Mouse (Mus musculus): ENCODE data around the gene Trpv5. TPM values are rescaled to one million over a fixed set of nuclear protein-coding genes. Genes with fewer than 3 reads are reported as not detected.

The Trpv5 gene
- 0.08 TPM in 1 of 2 replicates, not detected in the other for polyA plus RNA-seq (2014; fragmentation: Nextera tagmentation; extraction: Ambion mirVana)

DNA sequence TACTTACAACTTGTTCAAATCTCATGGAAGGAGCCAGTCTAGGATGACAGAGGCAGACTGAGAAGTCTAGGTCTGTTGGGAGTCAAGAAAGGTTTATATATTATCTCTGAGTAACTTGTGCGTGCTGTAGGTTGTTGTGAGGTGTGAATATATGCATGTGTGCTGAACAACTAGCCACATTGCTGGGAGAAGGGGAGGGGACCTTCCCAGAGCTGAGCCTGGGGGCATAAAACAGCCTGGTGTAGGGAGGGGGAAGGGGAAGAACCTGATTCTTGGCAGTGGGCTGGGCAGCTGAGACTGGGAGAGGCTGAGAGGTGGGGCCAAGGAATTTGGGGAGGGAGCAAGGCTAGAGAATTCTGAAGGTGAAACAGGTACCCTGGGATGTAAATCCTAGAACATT, at the start of gene Trpv5:
Trpv5 (minus strand) TSS at position 101 of the 400 bp plus-strand sequence.
- H3K4me3 ChIP-seq (ENCODE audit: low read depth, low read length): no peak within 1 kb of the TSS
- DNase-seq (ENCODE audit: low spot score) (no peak), ATAC-seq (replicated peaks; ENCODE audit: low FRiP score, low TSS enrichment, low read depth) (no peak)
- WGBS: 81% methylated on average over 1 of the region's 1 CpGs
- no peaks in the 10 kb centered on the region for H3K36me3 ChIP-seq (ENCODE audit: control insufficient read depth, insufficient read depth, low read length)
- H3K4me1 ChIP-seq (replicated peaks; ENCODE audit: control insufficient read depth, insufficient read depth, low read length): no peaks in the 10 kb centered on the region
- H3K27ac ChIP-seq (ENCODE audit: low read depth): no peak within 1 kb of the TSS
- H3K27me3 ChIP-seq (replicated peaks; ENCODE audit: control insufficient read depth, insufficient read depth, low read length): no peaks in the 10 kb centered on the region
- H3K9me3 ChIP-seq (ENCODE audit: control insufficient read depth, low read length): no peaks in the 10 kb centered on the region
- no peak within 1 kb of the TSS for H3K9ac ChIP-seq (ENCODE audit: low read length)
- H3K4me2 ChIP-seq (ENCODE audit: low read length): no peak within 1 kb of the TSS

DNA sequence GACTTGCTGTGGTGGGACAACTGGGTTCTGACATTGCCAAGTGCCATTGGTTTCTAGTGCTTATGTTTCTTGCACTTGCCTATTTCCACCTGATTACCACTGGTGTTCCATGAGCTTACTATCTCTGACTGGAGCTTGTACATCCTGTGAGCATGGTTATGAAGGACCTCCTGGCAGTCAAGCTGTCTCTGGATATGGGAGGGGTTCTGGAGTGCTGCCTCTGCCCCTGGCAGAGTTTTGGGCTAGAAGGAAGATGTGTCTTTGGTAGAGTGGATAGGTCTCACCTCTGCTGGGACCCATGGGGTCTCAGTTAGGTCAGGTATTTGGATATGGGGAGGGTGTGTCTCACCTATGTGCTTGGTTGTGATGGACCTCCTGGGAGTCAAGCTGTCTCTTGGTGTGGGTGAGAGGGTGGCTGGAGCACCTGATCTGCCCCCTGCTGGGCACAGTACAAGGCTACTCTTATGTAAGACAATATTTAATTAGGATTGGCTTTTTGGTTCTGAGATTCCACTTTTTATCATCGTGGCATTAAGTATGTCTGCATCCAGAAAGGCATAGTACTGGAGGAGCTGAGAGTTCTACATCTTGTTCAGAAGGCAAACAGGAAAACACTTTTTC, 47.5 kb upstream of the Trpv5 start:
- H3K36me3 ChIP-seq (ENCODE audit: control insufficient read depth, insufficient read depth, low read length): no peaks in the 10 kb centered on the region
- DNase-seq (ENCODE audit: low spot score): no peak

GRCm38 (mm10) chr6:41721430-41721829, 40.9 kb upstream of the Trpv5 start:
- DNase-seq (ENCODE audit: low spot score) (no peak), ATAC-seq (replicated peaks; ENCODE audit: low FRiP score, low TSS enrichment, low read depth) (no peak)
- 82% methylated on average over 2 of the region's 2 CpGs for WGBS
- Histone ChIP-seq H3K27ac (ENCODE audit: low read depth) (no peak overlapping the region), H3K4me2 (ENCODE audit: low read length) (no peak overlapping the region), H3K9me3 (ENCODE audit: control insufficient read depth, low read length) (no peaks in the 10 kb centered on the region), H3K4me1 (replicated peaks; ENCODE audit: control insufficient read depth, insufficient read depth, low read length) (no peaks in the 10 kb centered on the region), H3K36me3 (ENCODE audit: control insufficient read depth, insufficient read depth, low read length) (no peaks in the 10 kb centered on the region), H3K9ac (ENCODE audit: low read length) (no peak overlapping the region), H3K27me3 (replicated peaks; ENCODE audit: control insufficient read depth, insufficient read depth, low read length) (no peaks in the 10 kb centered on the region), H3K4me3 (ENCODE audit: low read depth, low read length) (no peak overlapping the region)

More for the DNA sequence above, 47.5 kb upstream of the Trpv5 start:
- 85% methylated on average over 1 of the region's 1 CpGs for WGBS
- Histone ChIP-seq H3K27me3 (replicated peaks; ENCODE audit: control insufficient read depth, insufficient read depth, low read length) (no peaks in the 10 kb centered on the region), H3K4me3 (ENCODE audit: low read depth, low read length) (no peak overlapping the region), H3K9ac (ENCODE audit: low read length) (no peak overlapping the region), H3K4me1 (replicated peaks; ENCODE audit: control insufficient read depth, insufficient read depth, low read length) (no peaks in the 10 kb centered on the region), H3K4me2 (ENCODE audit: low read length) (no peak overlapping the region), H3K9me3 (ENCODE audit: control insufficient read depth, low read length) (no peaks in the 10 kb centered on the region), H3K27ac (ENCODE audit: low read depth) (no peak overlapping the region)
- no peak for ATAC-seq (replicated peaks; ENCODE audit: low FRiP score, low TSS enrichment, low read depth)

DNA sequence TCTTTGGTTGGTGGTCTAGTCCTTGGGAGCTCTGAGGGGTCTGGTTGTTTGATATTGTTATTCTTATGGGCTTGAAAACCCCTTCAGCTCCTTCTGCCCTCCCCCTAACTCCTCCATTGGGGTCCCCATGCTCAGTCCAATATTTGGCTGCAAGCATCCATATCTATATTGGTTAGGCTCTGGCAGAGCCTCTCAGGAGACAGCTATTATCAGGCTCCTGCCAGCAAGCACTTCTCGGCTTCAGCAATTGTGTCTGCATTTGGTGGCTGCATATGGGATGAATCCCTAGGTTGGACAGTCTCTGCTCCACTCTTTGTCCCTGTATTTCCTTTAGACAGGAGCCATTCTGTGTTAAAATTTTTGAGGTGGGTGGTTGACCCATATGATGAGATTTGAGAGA, 29.7 kb upstream of the Trpv5 start:
- DNase-seq (ENCODE audit: low spot score) (no peak), ATAC-seq (replicated peaks; ENCODE audit: low FRiP score, low TSS enrichment, low read depth) (no peak)
- H3K36me3 ChIP-seq (ENCODE audit: control insufficient read depth, insufficient read depth, low read length): no peaks in the 10 kb centered on the region
- no peak overlapping the region for H3K9ac ChIP-seq (ENCODE audit: low read length)
- H3K4me3 ChIP-seq (ENCODE audit: low read depth, low read length): no peak overlapping the region
- no peak overlapping the region for H3K4me2 ChIP-seq (ENCODE audit: low read length)
- no peak overlapping the region for H3K27ac ChIP-seq (ENCODE audit: low read depth)
- H3K27me3 ChIP-seq (replicated peaks; ENCODE audit: control insufficient read depth, insufficient read depth, low read length): no peaks in the 10 kb centered on the region
- 83% methylated on average over 1 of the region's 1 CpGs for WGBS
- no peaks in the 10 kb centered on the region for H3K9me3 ChIP-seq (ENCODE audit: control insufficient read depth, low read length)
- H3K4me1 ChIP-seq (replicated peaks; ENCODE audit: control insufficient read depth, insufficient read depth, low read length): no peaks in the 10 kb centered on the region

- 0 out of 2 replicates have a peak, but pooled peaks have one; percentile 50 for ATAC-seq (replicated peaks; ENCODE audit: low FRiP score, low TSS enrichment, low read depth)
- 90% methylated on average over 7 of the region's 7 CpGs for WGBS
Observed at GRCm38 (mm10) chr6:41706275-41706674, 25.7 kb upstream of the Trpv5 start.

DNA sequence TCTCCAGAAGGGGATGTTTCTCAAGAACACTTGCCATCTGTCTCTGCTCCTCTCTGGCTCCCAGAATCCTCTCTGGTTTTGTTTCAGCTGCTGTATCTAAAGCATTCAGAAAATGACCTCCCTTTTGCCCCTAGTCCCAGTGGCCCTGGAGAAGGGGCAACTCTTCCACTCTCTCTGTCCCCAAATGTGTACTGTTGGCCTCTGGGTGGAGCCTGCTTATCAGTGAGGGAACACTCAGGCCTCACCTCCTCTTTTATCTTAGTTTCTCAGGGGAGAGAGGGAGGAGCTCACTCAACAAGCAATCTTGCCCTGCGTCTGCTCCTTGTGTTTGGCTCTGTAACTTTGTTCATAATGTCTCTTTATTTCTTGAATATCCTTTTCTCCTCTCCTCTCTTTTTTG, 23.6 kb upstream of the Trpv5 start, which contains the start of gene Kel:
Kel (minus strand) TSS at position 217 of the 400 bp plus-strand sequence.
- H3K9me3 ChIP-seq (ENCODE audit: control insufficient read depth, low read length): no peaks in the 10 kb centered on the region
- no peak within 1 kb of the TSS for H3K9ac ChIP-seq (ENCODE audit: low read length)
- H3K4me1 ChIP-seq (replicated peaks; ENCODE audit: control insufficient read depth, insufficient read depth, low read length): no peaks in the 10 kb centered on the region
- WGBS: 29% methylated on average over 1 of the region's 1 CpGs
- no peaks in the 10 kb centered on the region for H3K36me3 ChIP-seq (ENCODE audit: control insufficient read depth, insufficient read depth, low read length)
- no peak within 1 kb of the TSS for H3K4me3 ChIP-seq (ENCODE audit: low read depth, low read length)
- no peaks in the 10 kb centered on the region for H3K27me3 ChIP-seq (replicated peaks; ENCODE audit: control insufficient read depth, insufficient read depth, low read length)
- ATAC-seq (replicated peaks; ENCODE audit: low FRiP score, low TSS enrichment, low read depth) (no peak), DNase-seq (ENCODE audit: low spot score) (no peak)
- no peak within 1 kb of the TSS for H3K27ac ChIP-seq (ENCODE audit: low read depth)
- H3K4me2 ChIP-seq (ENCODE audit: low read length): no peak within 1 kb of the TSS

More at GRCm38 (mm10) chr6:41706275-41706674, 25.7 kb upstream of the Trpv5 start:
- H3K27me3 ChIP-seq (replicated peaks; ENCODE audit: control insufficient read depth, insufficient read depth, low read length): no peaks in the 10 kb centered on the region
- H3K4me3 ChIP-seq (ENCODE audit: low read depth, low read length): no peak overlapping the region
- H3K27ac ChIP-seq (ENCODE audit: low read depth): no peak overlapping the region
- no peaks in the 10 kb centered on the region for H3K36me3 ChIP-seq (ENCODE audit: control insufficient read depth, insufficient read depth, low read length)
- no peak overlapping the region for H3K9ac ChIP-seq (ENCODE audit: low read length)
- DNase-seq (ENCODE audit: low spot score): no peak
- H3K4me1 ChIP-seq (replicated peaks; ENCODE audit: control insufficient read depth, insufficient read depth, low read length): no peaks in the 10 kb centered on the region
- H3K9me3 ChIP-seq (ENCODE audit: control insufficient read depth, low read length): no peaks in the 10 kb centered on the region
- no peak overlapping the region for H3K4me2 ChIP-seq (ENCODE audit: low read length)

DNA sequence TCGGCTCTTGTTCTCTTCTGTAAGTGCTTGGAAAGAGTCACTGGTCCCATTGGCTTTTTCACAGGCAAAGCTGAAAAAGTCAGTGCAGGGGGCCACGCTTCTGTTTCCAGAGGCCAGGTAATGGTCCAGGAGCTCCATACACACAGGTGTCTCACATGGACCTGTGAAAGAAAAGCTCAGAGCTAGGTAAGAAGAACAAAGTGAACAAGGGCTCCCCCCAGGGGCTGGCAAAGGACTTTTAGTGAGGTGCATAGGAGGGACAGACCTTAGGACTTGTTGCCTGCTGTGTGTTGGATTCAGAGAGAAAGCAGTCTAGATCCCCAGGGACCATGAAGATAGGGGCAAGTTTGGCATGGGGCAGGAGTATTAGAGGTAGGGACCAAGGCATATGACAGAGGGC, 22.4 kb upstream of the Trpv5 start:
- H3K9ac ChIP-seq (ENCODE audit: low read length): no peak overlapping the region
- ATAC-seq (replicated peaks; ENCODE audit: low FRiP score, low TSS enrichment, low read depth) (no peak), DNase-seq (ENCODE audit: low spot score) (no peak)
- no peak overlapping the region for H3K4me2 ChIP-seq (ENCODE audit: low read length)
- no peaks in the 10 kb centered on the region for H3K9me3 ChIP-seq (ENCODE audit: control insufficient read depth, low read length)
- H3K27ac ChIP-seq (ENCODE audit: low read depth): no peak overlapping the region
- no peak overlapping the region for H3K4me3 ChIP-seq (ENCODE audit: low read depth, low read length)
- no peaks in the 10 kb centered on the region for H3K27me3 ChIP-seq (replicated peaks; ENCODE audit: control insufficient read depth, insufficient read depth, low read length)
- WGBS: 69% methylated on average over 2 of the region's 2 CpGs
- H3K36me3 ChIP-seq (ENCODE audit: control insufficient read depth, insufficient read depth, low read length): no peaks in the 10 kb centered on the region
- no peaks in the 10 kb centered on the region for H3K4me1 ChIP-seq (replicated peaks; ENCODE audit: control insufficient read depth, insufficient read depth, low read length)

GRCm38 (mm10) chr6:41701245-41701644, 20.7 kb upstream of the Trpv5 start:
- Histone ChIP-seq H3K4me1 (replicated peaks; ENCODE audit: control insufficient read depth, insufficient read depth, low read length) (no peaks in the 10 kb centered on the region), H3K4me3 (ENCODE audit: low read depth, low read length) (no peak overlapping the region), H3K4me2 (ENCODE audit: low read length) (no peak overlapping the region), H3K36me3 (ENCODE audit: control insufficient read depth, insufficient read depth, low read length) (no peaks in the 10 kb centered on the region), H3K27me3 (replicated peaks; ENCODE audit: control insufficient read depth, insufficient read depth, low read length) (no peaks in the 10 kb centered on the region), H3K27ac (ENCODE audit: low read depth) (no peak overlapping the region), H3K9ac (ENCODE audit: low read length) (no peak overlapping the region), H3K9me3 (ENCODE audit: control insufficient read depth, low read length) (no peaks in the 10 kb centered on the region)
- DNase-seq (ENCODE audit: low spot score) (no peak), ATAC-seq (replicated peaks; ENCODE audit: low FRiP score, low TSS enrichment, low read depth) (no peak)
- WGBS: 73% methylated on average over 1 of the region's 1 CpGs

DNA sequence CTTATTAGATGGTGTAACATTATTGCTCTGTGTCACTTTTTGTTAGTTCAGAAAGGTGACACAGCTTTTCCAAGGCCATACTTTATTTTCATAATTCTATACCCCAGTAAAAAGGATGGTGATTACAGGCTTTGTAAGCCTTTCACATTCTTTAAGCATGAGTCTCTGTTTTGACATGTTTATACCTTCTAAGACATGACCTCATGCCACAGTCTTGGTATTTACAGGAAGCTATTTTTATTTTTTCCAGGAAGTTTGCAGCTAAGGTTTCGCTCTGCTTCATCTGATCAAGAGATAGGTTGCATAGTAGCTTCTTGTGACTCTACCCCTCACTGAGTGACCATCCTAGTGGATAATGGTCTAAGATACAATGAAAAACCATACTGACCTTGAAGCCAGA, 13.8 kb upstream of the Trpv5 start:
- Histone ChIP-seq H3K4me2 (ENCODE audit: low read length) (no peak overlapping the region), H3K27me3 (replicated peaks; ENCODE audit: control insufficient read depth, insufficient read depth, low read length) (no peaks in the 10 kb centered on the region), H3K9ac (ENCODE audit: low read length) (no peak overlapping the region), H3K4me3 (ENCODE audit: low read depth, low read length) (no peak overlapping the region), H3K9me3 (ENCODE audit: control insufficient read depth, low read length) (no peaks in the 10 kb centered on the region), H3K27ac (ENCODE audit: low read depth) (no peak overlapping the region), H3K4me1 (replicated peaks; ENCODE audit: control insufficient read depth, insufficient read depth, low read length) (no peaks in the 10 kb centered on the region), H3K36me3 (ENCODE audit: control insufficient read depth, insufficient read depth, low read length) (no peaks in the 10 kb centered on the region)
- DNase-seq (ENCODE audit: low spot score) (no peak), ATAC-seq (replicated peaks; ENCODE audit: low FRiP score, low TSS enrichment, low read depth) (no peak)
- 94% methylated on average over 1 of the region's 1 CpGs for WGBS

All from intestine, embryonic 14.5 days (tissue).